Mouse (Mus musculus) forebrain, embryonic 12.5 days (tissue): ENCODE measurements at regions not wholly inside any gene's neighbourhood (a gene's known extent, or its start where the extent isn't known, plus 50 kb on each side); places are given as distances from the start of the nearest gene placed in this dataset.
A peak's percentile ranks its signal among the peaks of the same experiment; 100 is the strongest.

Source experiments
- ATAC-seq: fragments of 200-750 bp; cut with Nextera tagmentation; 2 replicates; pipeline ENCODE4 v1.8.0; 2017; ENCODE audit warnings: moderate TSS enrichment; ENCODE audit not compliant: low FRiP score
- H3K27ac ChIP-seq: fragments of 300-500 bp; sonication (generic); 2 replicates; pipeline ENCODE4 v1.5.1; 2016; ENCODE audit warnings: mild to moderate bottlenecking
- H3K27me3 ChIP-seq: fragments of 300-500 bp; sonication (generic); 2 replicates; pipeline ENCODE4 v1.6.1; 2016; ENCODE audit warnings: mild to moderate bottlenecking
- H3K36me3 ChIP-seq: fragments of 300-500 bp; sonication (generic); replicated peaks from 2 replicates; pipeline ENCODE4 v1.6.1; 2016; ENCODE audit warnings: mild to moderate bottlenecking
- H3K4me1 ChIP-seq: fragments of 300-500 bp; sonication (generic); 2 replicates; pipeline ENCODE4 v1.6.1; 2016
- H3K4me2 ChIP-seq: fragments of 300-500 bp; sonication (generic); 2 replicates; pipeline ENCODE4 v1.6.1; 2016; ENCODE audit warnings: mild to moderate bottlenecking, moderate library complexity
- H3K4me3 ChIP-seq: fragments of 300-500 bp; sonication (generic); replicated peaks from 2 replicates; pipeline ENCODE4 v1.5.1; 2016; ENCODE audit warnings: mild to moderate bottlenecking
- H3K9ac ChIP-seq: fragments of 300-500 bp; sonication (generic); 2 replicates; pipeline ENCODE4 v1.6.1; 2016; ENCODE audit warnings: mild to moderate bottlenecking
- H3K9me3 ChIP-seq: fragments of 300-500 bp; sonication (generic); 2 replicates; pipeline ENCODE4 v1.6.1; 2016
- WGBS: fragments of 180-500 bp; shearing (Covaris S2); methylation state at CpG from one replicate; pipeline ENCODE4 v1.1.7; 2016; 5-methylcytosine and 5-hydroxymethylcytosine counted together

DNA sequence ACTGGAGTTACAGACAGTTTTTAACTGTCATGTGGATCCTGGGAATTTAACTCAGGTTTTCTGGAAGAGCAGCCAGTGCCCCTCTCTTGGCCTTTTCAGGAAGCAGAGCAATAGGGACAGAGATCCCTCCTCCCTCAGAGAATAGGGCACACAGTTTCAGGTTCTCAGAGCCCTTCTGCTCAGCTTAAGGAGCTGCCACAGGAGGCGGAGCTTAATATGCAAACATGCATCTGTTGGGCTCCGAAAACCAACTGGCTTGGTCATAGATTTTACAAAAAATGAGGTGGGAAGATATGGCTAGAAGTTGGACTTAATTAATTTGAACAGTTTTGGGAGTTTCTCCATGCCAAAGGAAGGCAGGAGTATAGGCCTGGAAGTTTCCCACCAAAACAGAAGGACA is 61.9 kb upstream of the Znrf2 start:
- no peak for ATAC-seq
- 81% methylated on average over 2 of the region's 2 CpGs for WGBS
- no peaks in the 10 kb centered on the region for H3K9me3 ChIP-seq

DNA sequence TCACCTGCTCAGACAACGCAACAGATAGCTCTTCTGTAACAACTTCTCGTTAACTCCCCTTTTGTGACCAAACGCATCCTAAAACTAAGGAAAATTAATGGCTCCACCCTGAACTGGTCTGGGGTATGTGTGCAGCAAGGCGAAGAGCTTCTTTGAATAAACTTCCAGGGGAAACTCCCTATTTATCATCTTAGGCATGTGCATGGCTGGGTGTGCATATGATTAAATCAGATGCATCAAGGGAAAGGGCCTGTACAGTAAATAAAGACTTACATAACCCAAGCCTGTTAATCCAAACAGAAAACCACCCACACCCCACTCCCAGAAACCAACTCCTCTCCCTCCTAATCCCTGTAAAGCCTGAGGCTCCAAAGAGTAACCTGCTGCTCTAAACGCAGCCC is 59.2 kb upstream of the Znrf2 start:
- no peaks in the 10 kb centered on the region for H3K9me3 ChIP-seq
- no peak overlapping the region for H3K9ac ChIP-seq
- WGBS: 58% methylated on average over 5 of the region's 5 CpGs
- H3K27ac ChIP-seq: no peak overlapping the region
- no peak overlapping the region for H3K4me2 ChIP-seq
- ATAC-seq: no peak
- peaks cover 25% of the 10 kb centered on the region for H3K4me1 ChIP-seq
- H3K27me3 ChIP-seq: peaks cover 16% of the 10 kb centered on the region
- H3K4me3 ChIP-seq: no peak overlapping the region
- no peaks in the 10 kb centered on the region for H3K36me3 ChIP-seq

More for the DNA sequence above, 61.9 kb upstream of the Znrf2 start:
- Histone ChIP-seq H3K36me3 (no peaks in the 10 kb centered on the region), H3K4me1 (peaks cover 14% of the 10 kb centered on the region), H3K4me2 (no peak overlapping the region), H3K27me3 (peaks cover 7% of the 10 kb centered on the region; the same call in 1 of the 2 replicates), H3K9ac (no peak overlapping the region), H3K27ac (no peak overlapping the region), H3K4me3 (no peak overlapping the region)

DNA sequence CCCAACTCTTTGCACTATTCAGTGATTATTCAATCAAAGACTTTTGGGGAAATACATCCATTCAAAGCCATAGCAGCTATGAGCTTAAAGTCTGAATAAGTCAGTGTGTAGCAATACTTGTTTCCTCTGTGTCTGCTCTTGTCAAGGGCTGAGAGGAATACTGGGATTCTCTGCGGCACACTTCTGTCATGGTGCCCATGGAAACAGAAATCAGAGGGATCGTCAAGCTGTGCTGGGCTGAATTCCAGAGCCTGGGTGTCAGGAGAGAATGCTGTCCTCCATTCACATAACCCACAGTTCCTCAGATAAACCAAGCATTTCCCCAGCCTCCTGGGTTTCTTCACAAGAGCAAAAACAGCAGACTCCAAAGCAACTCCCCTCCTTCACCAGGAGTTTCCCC is 58.6 kb upstream of the Znrf2 start:
- ATAC-seq: no peak
- Histone ChIP-seq H3K4me2 (no peak overlapping the region), H3K27me3 (peaks cover 18% of the 10 kb centered on the region), H3K9ac (no peak overlapping the region), H3K4me3 (no peak overlapping the region), H3K36me3 (no peaks in the 10 kb centered on the region), H3K9me3 (no peaks in the 10 kb centered on the region), H3K4me1 (peaks cover 25% of the 10 kb centered on the region), H3K27ac (no peak overlapping the region)
- WGBS: 23% methylated on average over 2 of the region's 2 CpGs

DNA sequence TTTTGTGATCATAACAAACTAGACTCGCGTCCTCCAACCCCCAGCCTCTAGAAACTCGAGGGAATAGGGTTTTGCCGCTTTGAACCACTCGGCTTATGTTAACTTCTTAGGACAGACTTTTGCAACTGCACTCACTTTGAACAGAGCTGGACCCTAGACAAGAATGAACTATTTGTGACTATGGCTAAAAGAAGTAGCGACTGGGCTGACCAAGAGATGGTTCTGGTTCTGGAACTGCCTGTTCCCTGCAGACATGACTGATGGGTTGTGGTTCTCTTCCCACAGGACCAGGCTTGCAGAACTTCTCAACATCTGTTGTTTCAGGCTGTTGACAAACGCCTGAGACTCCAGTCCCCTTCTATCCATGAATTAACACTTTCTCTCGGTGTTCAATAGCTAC is 57.5 kb upstream of the Znrf2 start:
- 63% methylated on average over 8 of the region's 8 CpGs for WGBS
- H3K4me1 ChIP-seq: peaks cover 25% of the 10 kb centered on the region

DNA sequence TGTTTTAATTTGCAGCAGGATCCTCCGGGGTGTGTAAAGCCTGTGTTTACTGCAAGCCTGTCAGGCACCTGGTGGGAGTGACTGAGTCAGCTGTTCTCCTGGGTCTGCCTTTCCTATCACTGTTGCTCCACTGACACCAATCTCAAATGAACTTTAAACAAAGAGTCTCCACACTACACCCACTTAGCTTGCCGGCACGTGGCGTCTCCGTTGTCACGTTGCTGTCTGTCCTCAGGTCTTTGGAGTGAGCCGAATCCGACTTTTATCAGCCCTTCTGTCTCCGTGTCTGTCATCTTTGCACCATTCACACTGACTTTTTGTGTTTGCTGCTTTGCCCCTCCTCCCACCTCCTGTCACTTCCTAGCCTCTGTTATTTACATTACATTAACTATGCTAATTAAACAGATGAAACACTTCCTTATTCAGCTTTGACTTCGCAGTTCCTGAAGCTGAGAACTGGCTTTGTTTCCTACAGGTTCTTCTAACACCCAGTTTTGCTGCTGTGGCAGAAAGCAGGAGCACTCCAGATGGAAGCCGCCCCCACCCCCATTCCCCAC is 56.7 kb upstream of the Znrf2 start:
- H3K4me3 ChIP-seq: no peak overlapping the region
- peak overlapping the region; percentile 36 for H3K4me2 ChIP-seq
- H3K36me3 ChIP-seq: no peaks in the 10 kb centered on the region
- peaks cover 18% of the 10 kb centered on the region for H3K27me3 ChIP-seq
- peak; percentile 88 for ATAC-seq
- no peak overlapping the region for H3K27ac ChIP-seq
- no peaks in the 10 kb centered on the region for H3K9me3 ChIP-seq
- no peak overlapping the region for H3K9ac ChIP-seq
- 3% methylated on average over 11 of the region's 11 CpGs for WGBS
- peaks cover 25% of the 10 kb centered on the region for H3K4me1 ChIP-seq

More for the DNA sequence above, 57.5 kb upstream of the Znrf2 start:
- Histone ChIP-seq H3K36me3 (no peaks in the 10 kb centered on the region), H3K4me2 (no peak overlapping the region), H3K27me3 (peaks cover 18% of the 10 kb centered on the region), H3K9ac (no peak overlapping the region), H3K4me3 (no peak overlapping the region), H3K9me3 (no peaks in the 10 kb centered on the region), H3K27ac (no peak overlapping the region)
- ATAC-seq: no peak

DNA sequence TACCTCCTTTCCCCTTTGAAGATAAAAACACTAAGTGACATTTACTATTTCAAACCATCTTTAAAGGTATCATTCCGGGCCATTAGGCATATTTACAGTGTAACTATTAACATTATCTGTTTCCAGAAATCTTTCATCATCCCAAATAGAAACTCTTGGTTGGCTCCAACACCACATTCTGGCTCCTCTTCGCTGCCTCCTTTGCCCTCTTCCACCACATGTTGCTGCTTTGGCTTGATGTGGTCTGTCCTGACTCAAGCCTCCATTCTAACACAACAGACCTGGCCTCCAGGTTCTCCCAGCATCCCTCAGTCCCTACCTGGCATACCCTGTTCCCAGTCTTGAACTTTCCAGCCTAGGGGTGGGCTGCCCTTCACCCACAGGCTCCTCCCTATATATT is 56.2 kb upstream of the Znrf2 start:
- Histone ChIP-seq H3K9me3 (no peaks in the 10 kb centered on the region), H3K4me3 (no peak overlapping the region), H3K9ac (no peak overlapping the region), H3K27ac (no peak overlapping the region), H3K27me3 (peaks cover 18% of the 10 kb centered on the region), H3K36me3 (no peaks in the 10 kb centered on the region), H3K4me2 (peak overlapping the region; percentile 36; the same call in 1 of the 2 replicates), H3K4me1 (peaks cover 25% of the 10 kb centered on the region)
- 74% methylated on average over 2 of the region's 2 CpGs for WGBS
- no peak for ATAC-seq

DNA sequence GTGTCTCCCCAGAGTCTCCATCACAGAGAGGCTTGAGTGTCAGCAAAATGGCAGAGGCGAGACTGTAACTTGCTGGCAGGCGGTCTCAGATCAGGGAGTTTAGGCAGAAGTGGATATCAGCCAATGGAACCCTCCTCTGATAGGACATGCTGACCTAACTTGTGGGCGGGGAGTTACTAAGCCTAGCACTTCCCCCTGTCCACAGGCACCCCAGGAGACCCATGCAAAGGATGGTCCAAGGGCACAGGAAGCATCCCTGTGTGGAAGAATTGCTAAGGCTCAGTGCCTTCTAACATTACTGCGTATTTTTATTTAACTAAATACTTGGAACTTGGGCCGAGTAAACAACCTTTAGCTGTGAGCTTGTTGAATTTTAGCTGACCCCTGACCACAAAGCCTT is 54.7 kb upstream of the Znrf2 start:
- ATAC-seq: no peak
- H3K4me3 ChIP-seq: no peak overlapping the region
- no peaks in the 10 kb centered on the region for H3K36me3 ChIP-seq
- 74% methylated on average over 5 of the region's 5 CpGs for WGBS
- no peak overlapping the region for H3K4me2 ChIP-seq
- H3K9ac ChIP-seq: no peak overlapping the region
- no peak overlapping the region for H3K27ac ChIP-seq
- no peaks in the 10 kb centered on the region for H3K9me3 ChIP-seq
- H3K4me1 ChIP-seq: peaks cover 25% of the 10 kb centered on the region
- peaks cover 18% of the 10 kb centered on the region for H3K27me3 ChIP-seq

DNA sequence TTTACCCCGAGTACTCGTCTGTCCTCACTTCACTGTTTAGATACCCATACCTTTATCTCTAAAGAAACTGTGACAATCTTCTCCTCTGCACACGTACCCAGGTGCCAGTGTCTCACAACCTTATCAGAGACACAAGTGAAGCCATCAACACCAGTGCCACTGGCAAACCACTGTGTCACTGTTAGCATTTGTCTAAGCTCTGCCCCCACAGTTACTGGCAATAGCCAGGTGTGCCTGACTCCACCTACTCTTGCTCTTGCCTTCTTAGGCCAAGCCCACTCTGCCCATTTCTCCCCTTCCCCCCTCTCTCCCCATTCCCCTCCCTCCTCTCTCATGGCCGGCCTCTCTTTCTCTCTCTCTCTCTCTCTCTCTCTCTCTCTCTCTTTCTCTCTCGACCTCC is 54.2 kb upstream of the Znrf2 start:
- Histone ChIP-seq H3K36me3 (no peaks in the 10 kb centered on the region), H3K27ac (no peak overlapping the region), H3K27me3 (peaks cover 18% of the 10 kb centered on the region), H3K9me3 (no peaks in the 10 kb centered on the region), H3K4me1 (peaks cover 24% of the 10 kb centered on the region), H3K9ac (no peak overlapping the region), H3K4me3 (no peak overlapping the region), H3K4me2 (no peak overlapping the region)
- 42% methylated on average over 5 of the region's 5 CpGs for WGBS
- no peak for ATAC-seq

DNA sequence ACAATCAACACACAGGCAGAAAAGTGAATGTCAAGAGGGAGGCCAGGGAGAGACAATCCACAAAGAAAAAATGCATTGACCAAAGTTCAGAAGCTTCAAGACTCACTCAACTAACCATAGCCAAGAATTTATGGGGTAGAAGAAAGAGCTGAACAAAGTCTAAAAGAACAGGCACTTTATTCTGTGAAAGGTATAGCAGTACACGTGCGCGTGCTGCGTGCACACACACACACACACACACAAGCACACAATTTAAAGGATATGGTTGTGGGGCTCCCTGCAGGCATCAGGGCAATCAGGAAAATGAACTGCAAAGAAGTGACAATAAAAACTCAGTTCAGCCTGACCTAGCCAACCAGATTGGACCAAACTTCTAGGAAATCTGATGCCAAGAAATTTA is 53.0 kb upstream of the Znrf2 start:
- H3K4me3 ChIP-seq: no peak overlapping the region
- no peak overlapping the region for H3K27ac ChIP-seq
- H3K36me3 ChIP-seq: no peaks in the 10 kb centered on the region
- H3K9ac ChIP-seq: no peak overlapping the region
- no peak for ATAC-seq
- no peak overlapping the region for H3K4me2 ChIP-seq
- peaks cover 16% of the 10 kb centered on the region for H3K27me3 ChIP-seq
- H3K9me3 ChIP-seq: no peaks in the 10 kb centered on the region
- WGBS: 84% methylated on average over 4 of the region's 4 CpGs
- H3K4me1 ChIP-seq: peaks cover 17% of the 10 kb centered on the region

DNA sequence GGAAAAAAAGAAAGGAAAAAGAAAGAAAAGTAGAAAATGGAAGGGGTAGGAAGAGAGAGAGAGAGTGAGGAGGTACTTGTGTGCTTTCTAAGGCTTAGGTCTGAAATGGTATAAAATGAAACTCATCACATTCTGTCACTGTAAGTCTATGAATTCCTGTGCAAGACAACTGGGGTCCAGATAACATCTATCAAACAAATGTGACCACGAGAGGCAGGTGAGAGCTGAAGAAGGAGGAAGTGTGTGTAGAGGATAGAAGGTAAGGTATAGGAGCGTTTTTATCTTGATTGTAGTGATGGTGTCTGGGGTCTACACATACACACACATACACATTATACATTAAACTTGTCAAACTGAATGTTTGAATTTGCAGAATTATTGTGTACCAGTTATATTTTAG is 51.0 kb upstream of the Znrf2 start:
- WGBS: 87% methylated on average over 2 of the region's 2 CpGs
- no peaks in the 10 kb centered on the region for H3K9me3 ChIP-seq

DNA sequence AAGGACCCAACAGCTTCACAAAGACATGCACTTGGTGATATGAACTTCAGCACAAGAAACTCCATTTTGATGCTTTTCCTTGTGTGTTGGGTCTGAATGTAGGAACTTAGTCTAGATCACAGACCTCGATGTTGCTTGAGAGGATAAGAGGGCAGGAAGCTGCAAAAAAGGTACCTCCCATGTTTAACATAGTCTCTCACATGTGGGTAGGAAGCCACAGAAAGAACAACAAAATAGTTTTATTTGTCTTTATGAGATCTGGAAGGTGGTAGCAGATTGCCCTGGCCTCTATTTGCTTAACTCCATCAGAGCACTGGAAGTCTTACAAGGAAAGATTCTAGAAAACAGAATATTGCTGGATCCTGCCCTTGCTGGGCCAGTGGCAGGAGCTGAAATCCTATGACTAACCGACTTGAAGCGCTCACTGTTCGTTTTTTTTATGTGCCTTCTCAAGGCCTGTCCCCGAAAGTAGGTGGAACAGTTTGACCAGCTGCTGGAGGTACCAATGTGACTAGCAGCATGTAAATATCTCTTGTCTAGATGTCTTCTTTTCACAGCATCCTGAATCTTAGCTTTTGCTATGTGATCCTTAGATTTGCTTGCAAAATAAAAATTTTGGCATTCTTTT is 50.1 kb upstream of the Znrf2 start:
- Histone ChIP-seq H3K9ac (no peak overlapping the region), H3K4me2 (no peak overlapping the region), H3K36me3 (no peaks in the 10 kb centered on the region), H3K27me3 (peaks cover 10% of the 10 kb centered on the region), H3K4me1 (no peaks in the 10 kb centered on the region), H3K4me3 (no peak overlapping the region), H3K9me3 (no peaks in the 10 kb centered on the region), H3K27ac (no peak overlapping the region)
- WGBS: 89% methylated on average over 5 of the region's 5 CpGs
- no peak for ATAC-seq

More for the DNA sequence above, 51.0 kb upstream of the Znrf2 start:
- Histone ChIP-seq H3K27ac (no peak overlapping the region), H3K9ac (no peak overlapping the region), H3K27me3 (peaks cover 11% of the 10 kb centered on the region), H3K4me3 (no peak overlapping the region), H3K4me2 (no peak overlapping the region), H3K36me3 (no peaks in the 10 kb centered on the region), H3K4me1 (peaks cover 2% of the 10 kb centered on the region)
- no peak for ATAC-seq
